Mouse (Mus musculus) mesoderm, embryonic 11.5 days (tissue): ENCODE data around the gene Tirap.
"Not testable (repeated sequence)": the region's sequence is repeated elsewhere in the genome, so short reads cannot be mapped to it uniquely, and the experiment has no call there.

ENCODE experiments used
- DNase-seq: peaks from one replicate; pipeline ENCODE4 v3.0.0-alpha.2; 2012; ENCODE audit warnings: low read depth, low spot score

Gene Tirap

DNA sequence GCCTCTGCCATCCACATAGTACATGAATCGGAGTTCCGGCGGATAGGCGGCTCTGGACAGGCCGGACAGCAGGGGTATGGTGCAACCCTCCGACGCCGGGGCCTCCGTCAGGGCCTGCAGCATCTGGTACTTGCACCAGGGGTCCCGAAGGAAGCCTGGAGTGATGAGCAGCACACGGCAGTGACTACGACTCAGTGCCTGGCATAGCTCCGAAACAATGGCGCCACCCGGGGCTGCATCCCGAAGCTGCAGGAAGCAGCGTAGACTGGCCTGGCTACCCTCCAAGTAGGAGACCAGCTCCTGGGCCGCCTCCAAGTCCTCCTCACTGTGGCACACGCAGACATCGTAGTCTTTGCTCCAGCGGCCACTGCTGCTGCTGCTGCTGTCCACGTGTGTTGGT is 11.4 kb downstream of the Tirap start:
- DNase-seq: no peak

DNA sequence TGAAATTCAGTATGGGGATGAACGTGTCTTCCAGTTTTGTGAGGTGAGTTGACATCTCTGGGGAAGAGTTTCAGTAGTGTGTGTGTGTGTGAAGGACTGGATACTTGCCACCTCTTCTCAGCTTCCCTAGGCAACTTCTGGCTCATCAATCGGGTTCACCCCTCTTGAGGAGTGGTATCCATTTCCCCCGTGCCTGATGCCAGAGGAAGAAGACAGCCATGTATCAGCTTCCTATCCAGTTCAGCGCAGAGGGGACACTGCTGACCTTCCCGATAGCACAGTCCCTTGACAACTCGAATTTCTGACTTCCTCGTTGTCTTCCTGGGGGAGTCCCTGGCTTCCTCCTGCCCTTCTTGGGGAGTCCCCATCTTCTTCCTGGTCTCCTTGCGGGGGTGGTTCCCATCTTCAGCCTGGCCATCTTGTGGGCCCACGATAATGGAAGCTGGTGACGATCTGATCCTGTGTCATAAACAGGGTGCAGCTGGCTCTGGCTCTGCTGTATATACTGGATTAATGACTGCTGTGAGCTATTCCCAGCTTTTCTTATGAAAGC is 12.7 kb downstream of the Tirap start:
- DNase-seq: no peak

DNA sequence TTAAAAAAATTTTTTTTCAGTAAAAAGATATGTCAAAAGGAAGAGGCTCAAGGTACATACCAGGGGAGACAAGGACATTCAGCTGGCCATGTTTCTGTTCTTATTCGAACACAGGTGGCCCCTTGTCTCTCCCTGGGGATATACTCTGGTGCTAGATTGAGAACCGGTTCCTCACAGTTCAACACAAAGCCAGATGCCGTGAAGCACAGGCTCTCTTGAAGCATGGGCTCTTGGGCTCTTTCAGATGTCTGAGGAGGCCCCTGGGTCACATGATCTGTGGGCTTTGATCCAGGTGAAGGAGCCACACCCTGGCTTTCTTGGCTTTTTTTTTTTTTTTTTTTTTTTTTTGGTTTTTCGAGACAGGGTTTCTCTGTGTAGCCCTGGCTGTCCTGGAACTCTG is 13.7 kb downstream of the Tirap start:
- no peak for DNase-seq

DNA sequence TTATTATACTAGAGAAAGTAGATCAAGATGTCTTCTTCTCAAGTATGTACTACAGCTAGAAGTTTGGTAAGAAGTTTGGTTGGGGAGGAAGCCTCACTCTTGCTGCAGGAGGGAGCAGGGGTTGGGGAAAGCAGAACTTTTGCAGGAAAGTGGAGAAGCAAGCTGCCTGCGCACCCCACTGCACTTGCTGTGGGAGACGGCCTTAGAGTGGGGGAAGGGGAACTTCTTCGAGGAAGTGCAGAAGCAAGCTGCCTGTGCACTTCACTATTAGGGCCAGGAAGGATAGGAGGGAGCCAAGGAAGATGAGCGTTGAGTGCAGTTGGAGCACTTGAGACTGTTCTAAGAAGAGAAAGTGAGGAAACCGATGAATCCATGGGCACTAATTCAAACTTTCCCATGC is 16.7 kb downstream of the Tirap start:
- DNase-seq: no peak

DNA sequence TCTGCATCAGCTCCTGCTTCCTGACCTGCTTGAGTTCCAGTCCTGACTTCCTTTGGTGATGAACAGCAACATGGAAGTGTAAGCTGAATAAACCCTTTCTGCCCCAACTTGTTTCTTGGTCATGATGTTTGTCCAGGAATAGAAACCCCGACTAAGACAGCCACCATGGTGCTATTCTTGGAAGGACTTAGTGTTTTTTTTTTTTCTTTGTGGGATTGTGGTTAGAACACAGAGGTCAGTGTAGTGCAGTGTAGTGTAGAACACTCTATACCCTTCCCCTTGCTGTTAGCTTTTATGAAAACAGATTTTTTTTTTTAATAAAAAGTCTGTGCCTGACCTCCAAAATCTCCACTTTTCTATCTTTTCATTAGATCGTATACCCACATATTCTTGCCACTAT is 17.3 kb downstream of the Tirap start:
- no peak for DNase-seq

DNA sequence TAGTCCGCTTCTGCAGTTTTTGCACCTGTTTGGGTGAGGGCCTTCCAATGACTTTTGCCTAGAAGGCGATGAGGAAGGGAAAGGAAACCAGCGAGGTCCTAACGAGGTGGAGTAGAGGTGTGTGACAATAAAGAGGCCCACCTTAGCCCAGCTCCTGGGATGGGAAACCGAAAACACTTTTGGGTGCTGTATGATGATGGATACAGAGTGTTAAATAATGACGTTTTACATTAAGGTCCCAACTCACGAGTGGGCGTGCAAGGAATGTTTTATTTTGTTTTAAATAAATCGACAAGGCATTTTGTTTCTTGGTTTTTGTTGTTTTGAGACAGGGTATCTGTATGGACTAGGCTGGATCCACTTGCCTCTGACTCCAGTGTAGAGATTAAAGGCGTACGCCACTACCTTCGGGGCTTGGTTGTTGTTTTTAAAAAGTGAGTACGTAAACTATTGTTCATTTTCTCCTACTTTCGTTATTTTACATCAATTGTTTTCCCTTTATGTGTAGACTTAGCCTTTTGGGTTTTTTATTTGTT is 23.9 kb downstream of the Tirap start:
- DNase-seq: no peak

DNA sequence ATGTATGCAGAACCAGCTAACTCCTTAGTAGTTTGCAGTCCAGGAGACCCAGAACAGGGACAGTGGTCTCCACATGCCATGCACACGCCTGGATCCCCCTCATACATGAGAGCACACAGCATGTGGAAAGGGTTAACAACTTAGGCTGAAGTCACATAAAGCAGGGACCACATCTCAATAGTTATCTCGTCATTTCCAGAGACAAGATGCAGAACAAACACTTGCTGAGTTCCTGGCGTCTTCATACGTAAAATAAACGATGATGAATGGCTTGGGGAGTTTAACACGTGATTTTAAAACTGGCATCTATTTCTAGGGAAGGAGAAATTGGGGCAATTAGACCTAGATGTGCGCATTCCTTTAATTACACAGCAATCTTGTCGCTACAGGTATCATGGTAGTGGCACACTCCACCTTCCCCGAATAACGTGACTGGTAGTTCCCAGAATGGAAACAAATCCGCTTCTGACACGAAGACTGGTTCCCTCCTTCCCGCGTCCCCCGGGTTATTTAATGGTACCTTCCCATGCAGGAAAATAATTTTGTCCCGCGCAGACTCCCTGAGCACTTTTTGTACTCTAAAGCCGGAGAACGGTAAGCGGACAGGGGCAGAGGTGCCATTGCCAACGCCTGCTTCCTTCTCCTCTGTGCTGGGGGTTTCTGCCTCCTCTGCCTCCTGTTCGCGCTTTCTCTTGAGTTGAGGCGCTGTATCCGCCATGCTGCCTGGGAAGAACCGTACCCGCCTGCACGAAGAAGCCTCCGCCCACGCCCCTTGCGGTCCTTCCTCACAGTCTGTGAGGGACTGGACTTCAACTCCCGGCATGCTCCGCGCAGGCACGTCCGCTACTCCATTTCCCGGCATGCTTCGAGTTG is 24.6 kb downstream of the Tirap start, which contains the start of gene Dcps:
Gene Dcps (minus strand): TSS at position 811 of the 873 bp plus-strand sequence.
- peak; percentile 88 for DNase-seq

DNA sequence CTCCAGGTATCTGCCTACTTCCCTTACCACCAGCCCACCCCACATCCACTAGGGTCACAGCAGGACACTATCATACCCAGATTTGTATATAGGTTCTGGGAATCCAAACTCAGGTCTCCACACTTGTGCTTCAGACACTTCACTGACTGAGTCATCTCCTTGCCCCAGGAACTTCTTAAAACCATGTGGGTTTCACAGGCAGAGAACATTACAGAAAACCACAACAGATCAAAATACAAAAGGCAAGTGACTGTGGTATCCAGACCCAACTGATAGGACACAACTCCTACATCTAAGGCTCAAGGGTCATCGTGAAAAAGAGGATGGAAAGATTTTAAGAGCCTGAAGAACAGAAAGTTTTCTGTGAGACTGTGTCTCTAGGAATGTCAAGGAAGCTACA is 26.8 kb downstream of the Tirap start:
- no peak for DNase-seq

DNA sequence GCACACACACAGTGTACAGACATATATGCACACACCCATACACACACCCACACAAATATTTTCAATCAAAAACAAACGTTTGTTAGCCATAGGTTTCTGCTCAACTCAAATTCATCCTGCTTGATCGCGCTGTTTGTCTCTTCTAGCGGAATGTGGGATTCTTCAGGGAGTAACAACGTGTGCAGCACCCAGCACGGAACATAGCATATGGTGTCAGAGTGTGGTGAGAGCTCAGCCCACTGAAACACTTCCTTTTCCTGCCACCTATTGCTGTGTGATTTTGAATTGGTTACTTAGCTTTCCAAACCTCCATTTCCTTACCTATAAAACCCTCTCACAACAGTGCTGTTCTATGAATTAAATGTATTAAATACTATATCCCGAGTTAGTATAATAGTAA is 30.0 kb downstream of the Tirap start:
- DNase-seq: no peak

DNA sequence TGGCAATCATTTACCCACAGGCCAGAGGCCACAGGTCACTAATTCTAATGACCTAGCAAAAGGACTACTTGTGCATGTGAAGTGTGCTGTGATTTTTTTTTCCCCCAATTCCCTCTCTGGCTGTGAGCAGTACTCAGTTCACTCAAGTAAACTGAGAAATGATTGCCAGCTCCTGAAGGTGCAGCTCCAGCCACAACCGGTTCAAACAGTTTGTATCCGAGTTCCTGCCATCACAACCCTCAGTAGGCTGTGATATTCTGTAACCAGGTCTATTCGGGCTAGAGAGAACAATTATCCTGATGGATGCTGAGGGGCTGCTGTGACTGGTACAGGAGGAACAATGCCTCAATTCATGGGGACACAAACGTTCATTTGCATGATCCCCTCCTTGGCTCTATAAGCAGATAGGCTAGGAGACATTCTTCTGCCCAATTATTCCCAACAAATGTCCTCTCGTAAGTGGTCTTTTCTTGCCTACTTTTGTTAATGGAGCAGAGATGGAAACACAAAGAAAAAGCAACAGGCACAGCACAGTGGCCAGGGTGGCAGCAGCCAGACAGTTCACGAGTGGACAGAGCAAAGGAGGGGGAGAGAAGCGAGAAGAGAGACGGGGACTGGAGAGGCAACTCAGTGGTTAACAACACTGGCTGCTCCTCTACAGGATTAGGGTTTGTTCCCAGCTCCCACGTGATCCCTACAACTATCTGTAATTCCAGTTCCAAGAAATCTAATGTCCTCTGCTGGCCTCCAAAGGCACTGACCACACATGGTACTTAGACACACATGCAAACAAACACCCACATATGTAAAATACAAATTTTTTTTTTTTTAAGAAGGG is 33.1 kb downstream of the Tirap start:
- peak; percentile 36 for DNase-seq

DNA sequence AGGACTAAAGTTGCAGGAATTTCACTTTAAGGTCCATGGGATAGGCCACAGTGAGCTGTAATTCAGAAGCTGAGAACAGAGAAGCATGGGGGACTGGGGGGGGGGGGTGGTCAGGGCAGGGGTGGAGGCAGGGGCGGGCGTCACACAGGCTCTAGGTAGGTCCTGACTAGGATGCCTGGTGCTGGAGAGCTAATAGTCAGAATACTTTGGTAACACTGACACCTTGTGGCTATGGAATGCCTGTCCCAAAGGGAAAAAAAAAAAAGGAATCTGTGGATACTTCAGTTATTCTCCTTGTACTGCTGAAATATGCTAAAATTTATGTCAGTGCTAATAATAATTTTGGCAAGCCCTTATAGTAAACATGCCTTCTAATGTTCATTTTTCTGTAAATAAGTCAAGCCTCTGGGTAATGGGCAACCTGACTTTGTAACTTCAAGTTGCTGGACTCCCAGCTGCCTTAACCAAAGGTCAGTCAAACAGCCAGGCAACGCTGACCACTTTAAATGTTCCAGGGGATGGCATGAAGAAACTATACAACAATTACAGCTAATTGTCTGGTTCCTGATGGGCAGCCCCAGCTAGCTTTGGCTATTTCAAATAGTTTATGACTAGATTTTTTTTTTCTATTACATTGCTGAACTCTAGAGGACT is 33.8 kb downstream of the Tirap start:
- DNase-seq: peak; percentile 35

DNA sequence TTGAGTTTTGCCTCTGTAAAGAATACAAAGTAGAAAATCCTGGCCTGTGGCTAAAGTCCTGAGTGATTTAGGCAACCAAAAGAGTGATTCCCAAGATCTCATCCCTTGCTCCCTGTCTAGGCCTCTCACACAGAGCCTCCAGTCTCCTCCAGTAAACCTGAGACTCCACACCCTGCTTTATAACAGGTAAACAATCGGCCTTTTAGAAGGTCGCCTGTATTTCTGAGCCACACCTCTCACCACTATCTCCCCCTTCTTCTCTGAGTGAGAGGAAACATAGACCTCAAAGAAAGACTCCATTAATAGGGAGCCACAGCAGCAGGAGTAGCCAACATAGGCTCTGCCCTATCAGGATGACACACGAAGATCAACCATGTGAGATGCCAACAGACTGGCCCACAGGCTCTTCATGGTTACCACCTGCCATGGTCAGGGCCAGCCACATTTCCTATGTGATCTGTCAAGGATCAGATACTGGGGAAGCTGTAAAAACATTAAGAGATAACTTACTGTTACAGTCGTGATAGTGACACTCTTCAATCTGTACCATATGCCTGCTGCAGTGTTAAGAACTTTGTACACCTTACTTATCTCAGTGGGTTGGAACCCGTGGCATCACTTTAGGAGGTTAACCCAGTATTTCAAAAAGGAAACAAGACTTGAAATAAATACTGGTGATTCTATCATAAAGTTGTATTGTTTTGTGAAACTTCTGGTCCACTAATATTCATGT is 35.8 kb downstream of the Tirap start:
- no peak for DNase-seq

DNA sequence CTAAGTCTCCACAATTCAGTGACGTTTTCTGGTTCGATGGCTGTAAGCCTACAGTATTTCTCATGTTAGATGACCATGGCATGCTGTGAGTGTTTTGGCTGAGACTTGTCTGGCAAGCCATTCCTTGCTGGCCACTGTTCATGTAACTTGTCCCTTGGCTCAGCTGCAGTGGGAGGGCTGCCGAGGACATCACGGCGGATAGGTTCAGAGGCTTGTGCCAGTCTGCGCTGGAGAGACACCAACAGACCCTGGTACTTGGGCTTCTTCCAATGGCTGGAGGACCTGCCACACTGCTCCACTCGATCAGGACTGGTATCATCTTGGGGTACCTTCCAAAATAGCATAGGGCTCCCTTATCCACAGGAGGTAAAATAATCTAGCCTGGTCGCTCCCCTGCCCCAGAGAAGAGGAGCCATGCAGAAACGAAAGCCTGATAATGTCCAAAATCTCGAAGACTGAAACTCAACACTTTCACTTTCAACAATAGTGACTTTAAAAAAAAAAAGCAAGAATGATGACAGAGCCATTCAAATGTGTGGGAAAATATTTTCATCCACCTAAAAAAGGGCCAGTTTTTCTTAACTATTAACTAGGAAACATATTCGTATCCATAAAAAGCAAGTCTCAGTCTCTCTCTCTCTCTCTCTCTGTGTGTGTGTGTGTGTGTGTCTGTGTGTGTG is 36.9 kb downstream of the Tirap start:
- DNase-seq: no peak

DNA sequence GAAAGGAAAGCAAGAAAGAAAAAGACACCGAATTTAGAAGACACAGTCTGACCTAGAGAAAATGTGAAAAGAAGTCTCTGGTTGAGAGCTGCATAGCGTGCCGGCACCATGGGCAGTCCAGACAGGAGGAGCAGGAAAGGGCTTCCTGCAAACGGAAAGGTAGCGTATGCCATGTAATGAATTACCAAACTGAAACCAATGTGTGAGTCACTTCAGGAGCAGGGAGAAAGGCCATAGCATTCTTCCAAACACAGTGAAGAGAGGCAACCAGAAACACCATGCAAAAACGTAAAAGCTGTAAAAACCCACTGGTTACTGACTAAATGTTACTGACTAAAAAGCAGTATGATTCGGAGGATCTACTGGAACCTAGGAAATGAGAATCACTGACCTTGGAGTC is 38.4 kb downstream of the Tirap start:
- no peak for DNase-seq

DNA sequence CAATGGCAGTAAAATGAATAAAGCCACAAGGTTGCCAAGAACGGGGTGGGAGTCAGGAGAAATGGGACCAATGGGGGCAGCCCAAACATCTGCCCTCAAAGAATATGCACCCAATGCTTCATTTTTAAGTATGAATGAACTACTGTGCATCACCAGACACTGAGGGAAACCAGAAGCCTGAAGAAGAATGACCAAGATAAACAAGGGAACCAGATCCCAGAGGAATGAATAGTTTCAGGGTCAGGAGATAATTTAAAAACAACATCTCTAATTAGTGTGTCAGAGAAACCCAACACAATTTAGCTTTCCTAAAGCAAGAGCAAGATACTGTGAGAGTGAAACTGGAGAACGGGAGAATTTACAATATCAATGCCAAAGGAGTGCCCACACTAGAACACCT is 39.4 kb downstream of the Tirap start:
- DNase-seq: no peak

DNA sequence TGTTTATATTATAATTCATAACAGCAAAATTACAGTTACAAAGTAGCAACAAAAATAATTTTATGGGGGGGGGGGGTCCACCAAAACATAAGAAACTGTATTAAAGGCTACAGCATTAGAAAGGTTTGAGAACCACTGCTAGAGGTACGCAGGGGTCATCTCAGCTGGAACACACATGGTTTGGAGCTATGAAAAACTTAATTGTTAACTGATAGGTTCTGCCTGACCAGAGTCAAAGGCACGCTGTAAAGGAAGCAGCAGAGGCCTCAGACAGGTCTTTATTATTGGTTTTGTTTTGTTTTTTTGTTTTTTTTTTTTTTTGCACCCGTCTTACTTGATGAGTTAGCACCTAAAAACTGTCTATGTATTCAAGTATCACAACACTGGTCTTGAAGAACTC is 41.6 kb downstream of the Tirap start:
- no peak for DNase-seq

DNA sequence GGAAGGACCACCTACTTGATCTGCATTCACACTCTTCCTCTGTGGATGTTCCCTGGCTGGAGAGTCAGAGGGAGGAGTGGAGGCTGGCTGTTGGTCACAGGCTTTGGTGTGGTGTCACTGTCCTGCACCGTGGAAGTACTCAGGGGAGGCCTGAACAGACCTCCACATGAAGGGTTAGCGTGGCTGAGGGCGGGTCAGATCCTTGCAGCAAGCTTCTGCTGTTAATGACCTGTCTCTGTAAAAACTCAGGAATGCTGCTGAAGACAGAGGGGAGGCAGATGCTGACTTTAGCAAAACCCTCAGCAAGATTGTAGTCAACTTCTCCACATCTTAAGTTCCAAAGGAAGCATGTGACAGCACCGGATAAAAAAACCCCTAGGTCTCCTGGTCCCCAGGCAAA is 43.2 kb downstream of the Tirap start:
- DNase-seq: no peak

DNA sequence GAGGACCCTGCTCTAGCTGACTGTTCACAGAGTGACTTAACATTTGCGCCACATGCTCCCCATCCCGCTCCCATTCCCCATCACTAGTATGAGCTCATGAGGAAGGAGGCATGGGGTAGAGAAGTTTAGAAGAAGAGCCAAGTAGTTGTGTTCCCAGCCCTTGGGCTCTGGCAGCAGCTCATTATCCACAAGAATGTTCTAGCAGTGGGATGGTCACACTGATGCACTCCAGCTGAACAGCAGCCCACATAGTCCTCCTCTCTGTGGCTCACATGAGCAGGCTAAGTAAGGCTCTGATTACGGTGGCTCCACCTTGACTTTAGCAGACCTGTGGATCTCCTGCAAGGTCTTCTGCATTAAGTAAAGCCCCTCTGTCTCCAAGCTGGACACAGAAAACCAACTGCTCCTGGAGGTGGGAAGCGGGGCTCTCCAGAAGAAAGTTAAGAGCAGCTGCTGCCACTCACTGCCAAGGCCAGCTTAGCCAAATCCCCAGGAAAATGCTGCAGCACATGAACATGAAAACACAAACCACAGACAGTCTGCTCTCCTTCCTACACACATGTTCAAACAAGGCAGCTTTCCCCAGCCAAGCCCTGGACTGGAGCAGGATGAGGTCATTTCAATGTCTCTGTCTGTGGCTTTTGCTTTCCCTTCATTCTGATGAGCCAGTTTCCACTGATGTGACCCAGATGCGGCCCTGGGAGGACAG is 43.9 kb downstream of the Tirap start:
- DNase-seq: no peak

DNA sequence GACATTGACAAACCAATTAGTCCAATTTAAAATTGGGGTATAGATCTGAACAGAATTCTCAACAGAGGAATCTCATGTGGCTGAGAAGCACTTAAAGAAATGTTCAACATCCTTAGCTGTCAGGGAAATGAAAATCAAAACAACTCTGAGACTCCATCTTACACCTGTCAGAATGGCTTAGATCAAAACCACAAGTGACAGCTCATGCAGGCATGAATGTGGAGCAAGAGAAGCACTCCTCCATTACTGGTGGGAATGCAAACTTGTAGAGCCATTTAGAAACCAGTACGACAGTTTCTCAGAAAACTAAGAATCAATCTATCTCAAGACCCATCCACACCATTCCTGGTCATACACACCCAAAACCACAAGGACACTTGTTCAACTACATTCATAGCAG is 47.2 kb downstream of the Tirap start:
- DNase-seq: no peak

DNA sequence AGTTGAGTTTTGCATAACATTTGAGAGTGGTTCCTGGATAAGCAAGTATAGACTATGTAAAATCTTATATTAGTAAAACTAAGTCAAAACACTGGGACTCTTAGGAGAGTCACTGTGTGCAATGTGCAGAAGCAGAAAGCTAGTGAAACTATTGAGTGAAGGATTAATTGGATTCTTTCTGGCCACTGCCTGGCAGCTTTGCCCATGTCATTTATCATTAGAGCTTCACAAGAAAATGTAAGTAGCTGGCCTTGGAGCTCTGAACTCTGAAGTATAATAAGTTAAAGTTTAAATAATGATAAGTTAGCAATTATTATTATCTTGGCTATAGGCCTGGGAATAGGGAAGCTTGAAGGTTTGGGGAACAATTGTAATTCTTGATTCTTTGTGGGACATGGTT is 51.3 kb downstream of the Tirap start:
- not testable (repeated sequence) for DNase-seq
